Mouse (Mus musculus) intestine, embryonic 16.5 days (tissue): ENCODE measurements at regions not wholly inside any gene's neighbourhood (a gene's known extent, or its start where the extent isn't known, plus 50 kb on each side); places are given as distances from the start of the nearest gene placed in this dataset.

ENCODE experiments used
- ATAC-seq: fragments of 200-750 bp; cut with Nextera tagmentation; 2 replicates; pipeline ENCODE4 v1.8.0; 2017; ENCODE audit warnings: moderate TSS enrichment, moderate library complexity
- H3K27ac ChIP-seq: fragments of 300-500 bp; sonication (generic); 2 replicates; pipeline ENCODE4 v1.5.1; 2014; ENCODE audit warnings: mild to moderate bottlenecking, low read length
- H3K27me3 ChIP-seq: fragments of 300-500 bp; sonication (generic); replicated peaks from 2 replicates; pipeline ENCODE4 v1.6.1; 2014; ENCODE audit warnings: low read length, control low read depth, mixed read lengths; ENCODE audit not compliant: control insufficient read depth, insufficient read depth
- H3K36me3 ChIP-seq: fragments of 300-500 bp; sonication (generic); 2 replicates; pipeline ENCODE4 v1.6.1; 2014; ENCODE audit warnings: low read length, control low read depth; ENCODE audit not compliant: control insufficient read depth, insufficient read depth
- H3K4me1 ChIP-seq: fragments of 300-500 bp; sonication (generic); 2 replicates; pipeline ENCODE4 v1.6.1; 2014; ENCODE audit warnings: low read length, control low read depth, mixed read lengths; ENCODE audit not compliant: control insufficient read depth, insufficient read depth
- H3K4me2 ChIP-seq: fragments of 300-500 bp; sonication (generic); 2 replicates; pipeline ENCODE4 v1.6.1; 2014; ENCODE audit warnings: low read depth, low read length, control low read depth
- H3K4me3 ChIP-seq: fragments of 300-500 bp; sonication (generic); 2 replicates; pipeline ENCODE4 v1.5.1; 2014; ENCODE audit warnings: mild to moderate bottlenecking, low read length
- H3K9ac ChIP-seq: fragments of 300-500 bp; sonication (generic); 2 replicates; pipeline ENCODE4 v1.6.1; 2014; ENCODE audit warnings: low read depth, low read length
- H3K9me3 ChIP-seq: fragments of 300-500 bp; sonication (generic); 2 replicates; pipeline ENCODE4 v1.6.1; 2016; ENCODE audit warnings: low read length, control low read depth; ENCODE audit not compliant: control insufficient read depth
- WGBS: fragments of 180-500 bp; shearing (Covaris S2); extraction: QIAGEN DNeasy Blood & Tissue Kit; methylation state at CpG from one replicate; pipeline ENCODE4 v1.1.7; 2014; 5-methylcytosine and 5-hydroxymethylcytosine counted together

- Histone ChIP-seq H3K4me2 (no peak overlapping the region), H3K4me1 (no peaks in the 10 kb centered on the region), H3K27me3 (no peaks in the 10 kb centered on the region), H3K27ac (no peak overlapping the region), H3K9ac (no peak overlapping the region), H3K4me3 (no peak overlapping the region), H3K36me3 (no peaks in the 10 kb centered on the region), H3K9me3 (no peaks in the 10 kb centered on the region)
- peak; percentile 73 for ATAC-seq
- 30% methylated on average over 1 of the region's 1 CpGs for WGBS
Observed at GRCm38 (mm10) chr3:42582311-42582710, 839.9 kb downstream of the D3Ertd751e start.

- Histone ChIP-seq H3K36me3 (no peaks in the 10 kb centered on the region), H3K9ac (no peak overlapping the region), H3K4me3 (no peak overlapping the region), H3K27ac (no peak overlapping the region), H3K27me3 (no peaks in the 10 kb centered on the region), H3K4me1 (no peaks in the 10 kb centered on the region), H3K4me2 (no peak overlapping the region), H3K9me3 (no peaks in the 10 kb centered on the region)
- no peak for ATAC-seq
- WGBS = 72% methylated on average over 6 of the region's 6 CpGs
Observed at GRCm38 (mm10) chr3:42587296-42587932, 845.0 kb downstream of the D3Ertd751e start.

GRCm38 (mm10) chr3:42589516-42589915 lies 847.1 kb downstream of the D3Ertd751e start:
- Histone ChIP-seq H3K27ac (no peak overlapping the region), H3K4me3 (no peak overlapping the region), H3K9ac (no peak overlapping the region), H3K4me1 (no peaks in the 10 kb centered on the region), H3K36me3 (no peaks in the 10 kb centered on the region), H3K4me2 (no peak overlapping the region), H3K27me3 (no peaks in the 10 kb centered on the region), H3K9me3 (no peaks in the 10 kb centered on the region)
- no peak for ATAC-seq
- WGBS = 88% methylated on average over 2 of the region's 2 CpGs

GRCm38 (mm10) chr3:42590126-42590525 lies 847.7 kb downstream of the D3Ertd751e start:
- Histone ChIP-seq H3K27me3 (no peaks in the 10 kb centered on the region), H3K9me3 (no peaks in the 10 kb centered on the region), H3K4me3 (no peak overlapping the region), H3K4me2 (no peak overlapping the region), H3K36me3 (no peaks in the 10 kb centered on the region), H3K4me1 (no peaks in the 10 kb centered on the region), H3K27ac (no peak overlapping the region), H3K9ac (no peak overlapping the region)
- WGBS = 89% methylated on average over 2 of the region's 2 CpGs
- ATAC-seq = no peak

GRCm38 (mm10) chr3:42593792-42594433 lies 851.5 kb downstream of the D3Ertd751e start:
- no peak for ATAC-seq
- 74% methylated on average over 6 of the region's 6 CpGs for WGBS
- no peaks in the 10 kb centered on the region for H3K4me1 ChIP-seq

GRCm38 (mm10) chr3:42596686-42597085 lies 854.3 kb downstream of the D3Ertd751e start:
- no peak overlapping the region for H3K9ac ChIP-seq
- H3K27ac ChIP-seq = no peak overlapping the region
- no peak overlapping the region for H3K4me2 ChIP-seq
- no peaks in the 10 kb centered on the region for H3K36me3 ChIP-seq
- no peaks in the 10 kb centered on the region for H3K9me3 ChIP-seq
- no peak for ATAC-seq
- no peaks in the 10 kb centered on the region for H3K27me3 ChIP-seq
- H3K4me1 ChIP-seq = no peaks in the 10 kb centered on the region
- H3K4me3 ChIP-seq = no peak overlapping the region
- 69% methylated on average over 1 of the region's 1 CpGs for WGBS

More at GRCm38 (mm10) chr3:42593792-42594433, 851.5 kb downstream of the D3Ertd751e start:
- Histone ChIP-seq H3K4me3 (no peak overlapping the region), H3K36me3 (no peaks in the 10 kb centered on the region), H3K4me2 (no peak overlapping the region), H3K9me3 (no peaks in the 10 kb centered on the region), H3K9ac (no peak overlapping the region), H3K27ac (no peak overlapping the region), H3K27me3 (no peaks in the 10 kb centered on the region)
